Mouse (Mus musculus) ES-Bruce4 (cell line): Measurements from ENCODE around the gene Gm20538.
A peak's percentile ranks its signal among the peaks of the same experiment; 100 is the strongest.

Experiments
- CTCF ChIP-seq: IDR thresholded peaks from one replicate; pipeline ENCODE4 v1.8.1; 2011; ENCODE audit warnings: low read depth, low read length
- POLR2A ChIP-seq: IDR thresholded peaks from one replicate; pipeline ENCODE4 v1.8.1; 2011; ENCODE audit warnings: low read length; ENCODE audit not compliant: insufficient read depth

DNA sequence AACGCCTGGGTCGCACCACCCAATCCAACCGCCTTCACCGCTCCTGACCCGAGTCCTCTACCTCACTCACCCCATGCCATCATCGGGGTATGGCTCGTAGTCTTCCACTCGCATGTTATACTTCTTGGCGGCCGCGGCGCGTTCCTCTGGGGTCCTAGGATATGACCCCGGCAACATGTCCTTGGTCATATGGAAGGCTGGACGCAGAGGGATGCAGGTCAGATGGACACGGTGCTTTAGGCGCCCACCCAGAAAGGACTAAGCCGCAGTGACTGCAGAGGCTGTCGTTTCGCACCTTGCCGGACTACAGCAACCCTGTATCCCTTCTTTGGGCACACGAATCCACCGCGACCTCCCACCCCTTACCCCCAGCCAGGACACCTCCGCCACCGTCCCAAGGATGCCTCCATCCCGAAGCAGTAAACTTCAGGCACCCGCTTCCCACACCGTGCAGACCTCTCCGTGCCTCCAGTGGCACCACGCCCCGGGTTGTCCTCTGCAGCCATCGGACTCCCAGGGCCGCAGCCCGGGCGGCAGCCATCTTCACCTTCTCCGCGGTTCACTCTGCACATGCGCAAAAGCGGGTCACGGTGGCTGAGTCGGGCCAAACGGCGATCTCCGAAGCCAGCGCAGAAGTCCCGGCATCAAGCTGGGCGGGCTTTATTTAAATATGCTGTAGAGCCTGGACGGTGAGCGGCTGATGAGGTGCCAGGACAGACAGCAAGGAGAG, 2.4 kb upstream of the Gm20538 start, which contains the start of gene Ndufb8:
- TF ChIP-seq CTCF (no peak), POLR2A (peak; percentile 55)
